In genomic region chr16:31081125-31081664, GRCm38 (mm10) we compare ENCODE assay signal across 8 mouse cellular contexts. TPM values are rescaled to one million over a fixed set of nuclear protein-coding genes. Genes with fewer than 3 reads are reported as not detected.
DNase-seq lines count a peak whose midpoint lies in the region; ATAC-seq and TF ChIP-seq lines count a peak whose summit lies in the region.

Gene Xxylt1 (minus strand): TSS chr16:31081432.

- ATAC-seq in heart, embryonic 11.5 days (replicated peaks; ENCODE audit: insufficient number of reproducible peaks, low FRiP score, low TSS enrichment) = peak; percentile 96
- ATAC-seq in kidney, embryonic 16.5 days (ENCODE audit: low FRiP score, low TSS enrichment) = peak; percentile 98

- H3K4me2 ChIP-seq in heart, embryonic 11.5 days = peak within 1 kb of the TSS; percentile 100
- peak within 1 kb of the TSS; percentile 97 for H3K4me2 ChIP-seq in kidney, embryonic 16.5 days (replicated peaks; ENCODE audit: low read depth, low read length)
- H3K4me2 ChIP-seq in myocyte (ENCODE audit: low read depth) = peak within 1 kb of the TSS; percentile 93

- H3ac ChIP-seq in C2C12 (ENCODE audit: control insufficient read depth, insufficient read length, low read depth) (peak within 1 kb of the TSS; percentile 72), myocyte (ENCODE audit: control insufficient read depth, insufficient read length) (peak within 1 kb of the TSS; percentile 61)

- H3K27ac ChIP-seq in heart, embryonic 11.5 days (ENCODE audit: low read depth, low read length) = peak within 1 kb of the TSS; percentile 86
- peak within 1 kb of the TSS; percentile 89 for H3K27ac ChIP-seq in kidney, embryonic 16.5 days (ENCODE audit: low read length)
- peak within 1 kb of the TSS; percentile 54 for H3K27ac ChIP-seq in liver, adult 2 months (replicated peaks; ENCODE audit: insufficient read depth, low read depth, low read length)

- H3K79me2 ChIP-seq in C2C12 (ENCODE audit: control insufficient read depth, insufficient read depth) (peaks cover 13% of the 10 kb centered on the region), myocyte (ENCODE audit: control insufficient read depth, insufficient read depth) (no peaks in the 10 kb centered on the region)
- peaks cover 3% of the 10 kb centered on the region; the same call in 1 of the 2 replicates for H3K79me2 ChIP-seq in liver, adult 2 months (ENCODE audit: control insufficient read depth, insufficient read depth, low read length)

- H3K4me1 ChIP-seq in erythroblast, embryonic 14.5 days (ENCODE audit: control insufficient read depth) = peaks cover 25% of the 10 kb centered on the region
- peaks cover 5% of the 10 kb centered on the region for H3K4me1 ChIP-seq in heart, embryonic 11.5 days (ENCODE audit: control insufficient read depth, insufficient read depth, low read length)
- peaks cover 15% of the 10 kb centered on the region for H3K4me1 ChIP-seq in kidney, embryonic 16.5 days (ENCODE audit: insufficient read depth, low read length)
- H3K4me1 ChIP-seq in liver, adult 2 months (ENCODE audit: control insufficient read depth, insufficient read depth, low read length) = peaks cover 3% of the 10 kb centered on the region; the same call in 1 of the 2 replicates

- no peaks in the 10 kb centered on the region for H3K9me3 ChIP-seq in erythroblast, embryonic 14.5 days (ENCODE audit: control insufficient read depth, low read length)
- H3K9me3 ChIP-seq in heart, embryonic 11.5 days (replicated peaks; ENCODE audit: control insufficient read depth, low read length) = no peaks in the 10 kb centered on the region
- no peaks in the 10 kb centered on the region for H3K9me3 ChIP-seq in kidney, embryonic 16.5 days (ENCODE audit: low read length)

- H3K9ac ChIP-seq in heart, embryonic 11.5 days (ENCODE audit: low read depth, low read length) = peak within 1 kb of the TSS; percentile 80
- peak within 1 kb of the TSS; percentile 83 for H3K9ac ChIP-seq in kidney, embryonic 16.5 days (replicated peaks; ENCODE audit: low read length)
- H3K9ac ChIP-seq in liver, adult 2 months (ENCODE audit: low read depth, low read length) = peak within 1 kb of the TSS; percentile 85

- TF ChIP-seq CTCF in C2C12 (IDR thresholded peaks at IDR 0.05; ENCODE audit: control insufficient read depth, insufficient read depth, insufficient read length) = peak; percentile 34
- peak; percentile 40; the same call in 1 of the 2 replicates for TF ChIP-seq CTCF in brain, embryonic 14.5 days (IDR thresholded peaks at IDR 0.05; ENCODE audit: borderline replicate concordance, extremely low read depth, insufficient read depth, insufficient read length)
- TF ChIP-seq CTCF in liver, adult 2 months (IDR thresholded peaks at IDR 0.05; ENCODE audit: low read depth, low read length) = peak; percentile 59

- H3K27me3 ChIP-seq in C2C12 (ENCODE audit: control insufficient read depth, insufficient read depth, insufficient read length) (no peaks in the 10 kb centered on the region), myocyte (ENCODE audit: control insufficient read depth, insufficient read depth, insufficient read length) (no peaks in the 10 kb centered on the region)
- no peaks in the 10 kb centered on the region for H3K27me3 ChIP-seq in erythroblast, embryonic 14.5 days (ENCODE audit: control insufficient read depth)
- H3K27me3 ChIP-seq in heart, embryonic 11.5 days (ENCODE audit: control insufficient read depth, insufficient read depth, low read length) = no peaks in the 10 kb centered on the region
- no peaks in the 10 kb centered on the region for H3K27me3 ChIP-seq in kidney, embryonic 16.5 days (ENCODE audit: insufficient read depth, low read length)
- no peaks in the 10 kb centered on the region for H3K27me3 ChIP-seq in liver, adult 2 months (ENCODE audit: control insufficient read depth, insufficient read depth, low read length)
- no peaks in the 10 kb centered on the region for H3K27me3 ChIP-seq in splenic B cell, adult 2 months (ENCODE audit: control insufficient read depth, insufficient read depth, low read length, poor library complexity, severe bottlenecking)

- under 1% methylated on average over 54 of the region's 54 CpGs for WGBS in heart, embryonic 11.5 days (ENCODE audit: insufficient replicate concordance)
- WGBS in kidney, embryonic 16.5 days = 0% methylated on average over 54 of the region's 54 CpGs
- WGBS in liver, adult 2 months = 1% methylated on average over 54 of the region's 54 CpGs

- H3K4me3 ChIP-seq in C2C12 (ENCODE audit: insufficient read depth, poor library complexity, severe bottlenecking) = peak within 1 kb of the TSS; percentile 45
- peak within 1 kb of the TSS; percentile 75 for H3K4me3 ChIP-seq in erythroblast, embryonic 14.5 days (replicated peaks)
- peak within 1 kb of the TSS; percentile 78 for H3K4me3 ChIP-seq in heart, embryonic 11.5 days (ENCODE audit: low read depth, low read length)
- H3K4me3 ChIP-seq in kidney, embryonic 16.5 days (ENCODE audit: low read length) = peak within 1 kb of the TSS; percentile 63
- H3K4me3 ChIP-seq in liver, adult 2 months (ENCODE audit: insufficient read depth, low read depth, low read length) = peak within 1 kb of the TSS; percentile 79
- peak within 1 kb of the TSS; percentile 24 for H3K4me3 ChIP-seq in myocyte

- peak; percentile 97 for TF ChIP-seq POLR2A in brain, embryonic 14.5 days (IDR thresholded peaks at IDR 0.05; ENCODE audit: borderline replicate concordance, extremely low read depth, insufficient read depth, insufficient read length, poor library complexity, severe bottlenecking)
- peak; percentile 57; the same call in 1 of the 2 replicates for TF ChIP-seq POLR2A in liver, adult 2 months (IDR thresholded peaks at IDR 0.05; ENCODE audit: extremely low read depth, insufficient read depth, low read length)
- peak; percentile 84 for TF ChIP-seq POLR2A in myocyte (IDR thresholded peaks at IDR 0.05; ENCODE audit: insufficient read length, low read depth)

- peaks cover 2% of the 10 kb centered on the region for H3K79me3 ChIP-seq in C2C12 (ENCODE audit: low read depth)

- H3K36me3 ChIP-seq in C2C12 (ENCODE audit: control insufficient read depth, insufficient read depth) (no peaks in the 10 kb centered on the region), myocyte (ENCODE audit: control insufficient read depth, insufficient read depth) (no peaks in the 10 kb centered on the region)
- H3K36me3 ChIP-seq in erythroblast, embryonic 14.5 days (ENCODE audit: control insufficient read depth) = peaks cover 3% of the 10 kb centered on the region
- no peaks in the 10 kb centered on the region; the same call in 1 of the 2 replicates for H3K36me3 ChIP-seq in heart, embryonic 11.5 days (ENCODE audit: control insufficient read depth, insufficient read depth, low read length)
- H3K36me3 ChIP-seq in kidney, embryonic 16.5 days (ENCODE audit: insufficient read depth, low read length) = 0 out of 2 replicates have a peak, but pooled peaks cover 3% of the 10 kb centered on the region
- no peaks in the 10 kb centered on the region for H3K36me3 ChIP-seq in liver, adult 2 months (ENCODE audit: control insufficient read depth, insufficient read depth, low read length)
- H3K36me3 ChIP-seq in splenic B cell, adult 2 months (ENCODE audit: control insufficient read depth, insufficient read depth, low read length, poor library complexity, severe bottlenecking) = no peaks in the 10 kb centered on the region

- DNase-seq in brain, embryonic 14.5 days (ENCODE audit: low read depth) = peak; percentile 98
- peak; percentile 80 for DNase-seq in liver, adult 2 months (ENCODE audit: extremely low read depth, low read depth, low spot score)
- peak; percentile 94 for DNase-seq in splenic B cell, adult 2 months (ENCODE audit: low read depth, low spot score)

TF ChIP-seq in C2C12, 6 proteins besides CTCF, POLR2A, EP300 and RAD21:
- TF ChIP-seq MYOD1 (IDR thresholded peaks at IDR 0.05; ENCODE audit: control insufficient read depth, insufficient read length, low read depth) = no peak

TF ChIP-seq in myocyte, 11 proteins besides CTCF, POLR2A, EP300 and RAD21:
- TF ChIP-seq TCF12 (IDR thresholded peaks at IDR 0.05; ENCODE audit: insufficient read depth, poor library complexity, severe bottlenecking) (no peak), SRF (IDR thresholded peaks at IDR 0.05; ENCODE audit: control insufficient read depth, insufficient read length, low read depth) (no peak), MYOD1 (IDR thresholded peaks at IDR 0.05; ENCODE audit: control insufficient read depth in 1 of 3, insufficient read length in 2 of 3, low read depth in 2 of 3) (peak in 1 of 3 experiments; percentile 5), MYOG (IDR thresholded peaks at IDR 0.05; ENCODE audit: control insufficient read depth in 1 of 3, insufficient read depth in 1 of 3, insufficient read length in 2 of 3, low read depth in 2 of 3) (peak in 1 of 3 experiments; percentile 30)
TF ChIP-seq in myocyte: peak in this region for 2.

RNA-seq across cellular contexts. Expression of gene Xxylt1, which starts in this region (rescaled TPM):
- polyA plus RNA-seq in C2C12 (2012; fragmentation: generic; extraction: Trizol) (10.4 TPM), myocyte (2012; fragmentation: generic; extraction: Trizol) (7.6 TPM)
- 13.9 and 15.3 TPM in 2 replicates for polyA plus RNA-seq in brain, embryonic 14.5 days (2012; rRNA removed)
- polyA plus RNA-seq in erythroblast, embryonic 14.5 days (2012) = 0.01 and 0.04 TPM in 2 replicates
- 10.3 and 12.2 TPM in 2 replicates for polyA plus RNA-seq in heart, embryonic 11.5 days (2014; fragmentation: Nextera tagmentation; extraction: Ambion mirVana)
- 12.0 and 18.8 TPM in 2 replicates for polyA plus RNA-seq in kidney, embryonic 16.5 days (2015; fragmentation: Nextera tagmentation; extraction: Ambion mirVana)
- 1.1 and 1.7 TPM in 2 replicates for total RNA-seq in liver, adult 2 months (2014; rRNA removed)
- polyA plus RNA-seq in liver, adult 2 months (2012; rRNA removed) = 2.1 TPM in 2 replicates

Comparison
In these comparisons a context has a peak if more than half of its experiments do, and no peak if none do; other contexts are left out.
1. Peak in every context shown above with its lines: DNase-seq, ATAC-seq, H3K4me3 ChIP-seq and H3K27ac ChIP-seq.
2. H3K4me3 ChIP-seq: peak in every context shown above with its lines; median percentile 79 in liver, adult 2 months; 78 in heart, embryonic 11.5 days; 75 in erythroblast, embryonic 14.5 days; 63 in kidney, embryonic 16.5 days; 45 in C2C12; 24 in myocyte.